Comparison of ENCODE assay signal across 24 mouse cellular contexts in genomic region chr7:63446951-63447350, GRCm38 (mm10). TPM values are rescaled to one million over a fixed set of nuclear protein-coding genes. Genes with fewer than 3 reads are reported as not detected.
DNase-seq lines count a peak whose midpoint lies in the region; ATAC-seq lines count a peak whose summit lies in the region.
"Had no signal": no experiment of that assay in that cellular context is flagged by ENCODE, and none has a peak within 500 bp of the region (broad histone marks: within the 10 kb centered on the region; RNA-seq: fewer than 3 reads in every experiment).

No protein-coding gene starts in this region.

- H3K4me3 ChIP-seq in hindbrain, embryonic 11.5 days (ENCODE audit: low read depth, low read length), result no peak overlapping the region
- no peak overlapping the region for H3K4me3 ChIP-seq in hindbrain, embryonic 10.5 days
- H3K4me3 ChIP-seq: embryonic facial prominence, embryonic 10.5 days; kidney, embryonic 15.5 days; megakaryocyte, embryonic 14.5 days; midbrain, embryonic 15.5 days; neural tube, embryonic 15.5 days had no signal

- H3K27ac ChIP-seq in hindbrain, embryonic 11.5 days (ENCODE audit: low read depth, low read length), result no peak overlapping the region
- no peak overlapping the region for H3K27ac ChIP-seq in hindbrain, embryonic 10.5 days
- H3K27ac ChIP-seq: embryonic facial prominence, embryonic 10.5 days; hindbrain, embryonic 15.5 days; kidney, embryonic 15.5 days; midbrain, embryonic 15.5 days; neural tube, embryonic 15.5 days had no signal

- no peak for ATAC-seq in hindbrain, embryonic 11.5 days (ENCODE audit: low FRiP score)
- ATAC-seq in megakaryocyte, adult 5-6 weeks (ENCODE audit: poor library complexity, severe bottlenecking), result no peak
- ATAC-seq: intestine, postnatal 0 days; midbrain, embryonic 15.5 days had no signal

- H3K36me3 ChIP-seq in hindbrain, embryonic 11.5 days (ENCODE audit: control insufficient read depth, insufficient read depth, low read length), result no peaks in the 10 kb centered on the region
- no peaks in the 10 kb centered on the region for H3K36me3 ChIP-seq in hindbrain, embryonic 10.5 days
- H3K36me3 ChIP-seq: embryonic facial prominence, embryonic 10.5 days; hindbrain, embryonic 15.5 days; kidney, embryonic 15.5 days; midbrain, embryonic 15.5 days; neural tube, embryonic 15.5 days had no signal

- peak; percentile 3 for DNase-seq in adrenal gland, postnatal 14 days
- no peak for DNase-seq in adrenal gland, adult 8-10 months
- DNase-seq in hindbrain, embryonic 11.5 days (ENCODE audit: low spot score), result peak; percentile 6
- no peak for DNase-seq in hindbrain, embryonic 10.5 days (ENCODE audit: low spot score)
- DNase-seq in retina, embryonic 14.5 days (ENCODE audit: low spot score), result peak; percentile 24
- no peak for DNase-seq in retina, postnatal 1 day
- DNase-seq in testis, postnatal 14 days (ENCODE audit: low spot score), result no peak
- DNase-seq: heart, postnatal 10 days; lung, adult 18-20 months; lung, postnatal 14 days; right cerebral cortex, postnatal 4 days; thymus, postnatal 14 days had no signal

- no peaks in the 10 kb centered on the region for H3K9me3 ChIP-seq in hindbrain, embryonic 11.5 days (ENCODE audit: control insufficient read depth, low read length)
- H3K9me3 ChIP-seq in hindbrain, embryonic 10.5 days, result no peaks in the 10 kb centered on the region
- H3K9me3 ChIP-seq: embryonic facial prominence, embryonic 10.5 days; hindbrain, embryonic 15.5 days; kidney, embryonic 15.5 days; megakaryocyte, embryonic 14.5 days; midbrain, embryonic 15.5 days; neural tube, embryonic 15.5 days had no signal

- no peaks in the 10 kb centered on the region for H3K27me3 ChIP-seq in hindbrain, embryonic 11.5 days (ENCODE audit: control insufficient read depth, insufficient read depth, low read length)
- H3K27me3 ChIP-seq in hindbrain, embryonic 10.5 days (ENCODE audit: insufficient read depth, poor library complexity, severe bottlenecking), result peaks cover 18% of the 10 kb centered on the region
- H3K27me3 ChIP-seq: hindbrain, embryonic 15.5 days; midbrain, embryonic 15.5 days; neural tube, embryonic 15.5 days had no signal

- H3K9ac ChIP-seq in hindbrain, embryonic 11.5 days (ENCODE audit: low read depth, low read length), result no peak overlapping the region
- H3K9ac ChIP-seq: hindbrain, embryonic 15.5 days; kidney, embryonic 15.5 days; midbrain, embryonic 15.5 days; neural tube, embryonic 15.5 days had no signal

- no peak overlapping the region for H3K4me2 ChIP-seq in hindbrain, embryonic 11.5 days (replicated peaks; ENCODE audit: low read depth, low read length)
- H3K4me2 ChIP-seq: heart, embryonic 11.5 days; kidney, embryonic 15.5 days; midbrain, embryonic 15.5 days had no signal

- no peaks in the 10 kb centered on the region for H3K4me1 ChIP-seq in hindbrain, embryonic 11.5 days (replicated peaks; ENCODE audit: control insufficient read depth, insufficient read depth, low read length)
- H3K4me1 ChIP-seq in hindbrain, embryonic 10.5 days (replicated peaks), result peaks cover 7% of the 10 kb centered on the region

- 27% methylated on average over 1 of the region's 1 CpGs for WGBS in hindbrain, embryonic 11.5 days
- 29% methylated on average over 1 of the region's 1 CpGs for WGBS in hindbrain, embryonic 10.5 days

RNA-seq across cellular contexts. Expression of gene Otud7a, which starts 2.4 kb away (rescaled TPM):
- 0.63 and 0.83 TPM in 2 replicates for total RNA-seq in adrenal gland, postnatal 14 days (2021)
- 1 to 10 TPM in 3 of 4 experiments, under 1 TPM in 1; 0.96 to 2.0 (median 1.9) TPM for total RNA-seq in adrenal gland, adult 8-10 months (2022)
- polyA plus RNA-seq in hindbrain, embryonic 11.5 days (2014; fragmentation: Nextera tagmentation; extraction: Ambion mirVana), result 1.3 and 1.7 TPM in 2 replicates
- 1.6 and 2.6 TPM in 2 replicates for polyA plus RNA-seq in hindbrain, embryonic 10.5 days (2016; fragmentation: Nextera tagmentation; extraction: Ambion mirVana)
- not detected in 2 replicates for total RNA-seq in megakaryocyte, adult 5-6 weeks (2015)
- total RNA-seq in megakaryocyte, adult 5-6 weeks (2017), result not detected in 2 replicates
- total RNA-seq: gastrocnemius, adult 8-10 months; granulocyte monocyte progenitor cell, adult 5-6 weeks; MEL had no signal

Comparison
In these comparisons a context has a peak if more than half of its experiments do, and no peak if none do; other contexts are left out.
1. DNase-seq: peak in adrenal gland, postnatal 14 days (single experiment), hindbrain, embryonic 11.5 days (single experiment) and retina, embryonic 14.5 days (single experiment); none in adrenal gland, adult 8-10 months (single experiment), hindbrain, embryonic 10.5 days (single experiment), retina, postnatal 1 day (single experiment) and testis, postnatal 14 days (single experiment).